Mouse (Mus musculus): ENCODE measurements around the gene Exosc10. TPM values are rescaled to one million over a fixed set of nuclear protein-coding genes. Genes with fewer than 3 reads are reported as not detected.
A peak's percentile ranks its signal among the peaks of the same experiment; 100 is the strongest.

Gene Exosc10
- polyA plus RNA-seq (2014; fragmentation: Nextera tagmentation; extraction: Ambion mirVana): 61.2 and 66.6 TPM in 2 replicates

DNA sequence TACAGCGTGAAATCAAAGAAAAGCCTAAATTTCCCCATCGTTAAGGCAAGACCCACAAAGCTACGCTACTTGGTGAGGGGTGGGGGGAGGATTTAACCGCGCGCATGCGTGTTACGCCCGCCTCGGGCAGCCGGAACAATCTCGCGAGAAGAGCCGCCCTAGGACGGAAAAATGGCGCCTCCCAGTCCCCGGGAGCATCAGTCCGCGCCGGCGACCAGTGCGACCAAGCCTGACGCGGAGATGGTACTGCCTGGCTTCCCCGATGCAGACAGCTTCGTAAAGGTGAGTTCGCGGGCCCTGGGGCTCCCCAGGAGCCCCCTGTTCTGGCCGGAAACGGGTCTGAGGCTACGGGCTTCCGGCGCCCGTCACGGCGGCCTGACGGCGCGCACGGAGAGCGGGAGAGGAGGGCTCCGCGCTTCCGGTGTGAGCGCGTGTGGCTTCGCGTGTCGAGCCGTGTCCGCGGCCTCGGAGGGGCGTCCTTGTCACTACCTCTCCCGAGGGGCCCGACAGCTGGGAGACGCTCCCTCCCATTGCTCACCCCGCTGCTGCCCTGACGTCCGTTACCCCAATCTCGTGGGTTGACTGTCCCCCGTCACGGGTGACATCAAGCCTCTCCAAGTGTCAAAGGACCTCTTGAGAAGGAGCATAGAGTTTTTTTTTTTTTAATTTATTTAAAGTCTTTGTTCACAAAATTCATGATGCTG lies at the start of gene Exosc10:
Gene Exosc10, plus strand, starts transcription at position 133 of the 704 bp plus-strand sequence.
- peak within 1 kb of the TSS; percentile 89 for H3K4me2 ChIP-seq (ENCODE audit: low read length)
- H3K27me3 ChIP-seq (ENCODE audit: control insufficient read depth, insufficient read depth, low read length): no peaks in the 10 kb centered on the region
- peaks cover 72% of the 10 kb centered on the region for H3K36me3 ChIP-seq (ENCODE audit: control insufficient read depth, insufficient read depth, low read length)
- peak within 1 kb of the TSS; percentile 91 for H3K9ac ChIP-seq (ENCODE audit: low read length)
- no peaks in the 10 kb centered on the region for H3K9me3 ChIP-seq (ENCODE audit: control insufficient read depth, low read length)
- under 1% methylated on average over 63 of the region's 63 CpGs for WGBS
- peak within 1 kb of the TSS; percentile 81 to 90 for H3K27ac ChIP-seq (replicated peaks in 1 of 2; ENCODE audit: control insufficient read depth in 1 of 2, insufficient read depth in 1 of 2, low read depth in 2 of 2, low read length in 2 of 2)
- peaks cover 2 to 7% of the 10 kb centered on the region in 2 experiments; a peak in 3 of 4 replicates for H3K4me1 ChIP-seq (ENCODE audit: control insufficient read depth in 2 of 2, insufficient read depth in 2 of 2, low read length in 2 of 2)
- ATAC-seq (ENCODE audit: insufficient number of reproducible peaks, insufficient read depth, low FRiP score, low read depth): peak; percentile 85
- H3K4me3 ChIP-seq (ENCODE audit: control insufficient read depth in 1 of 2, insufficient read depth in 1 of 2, low read depth in 1 of 2, low read length in 2 of 2): peak within 1 kb of the TSS; percentile 72 to 88

DNA sequence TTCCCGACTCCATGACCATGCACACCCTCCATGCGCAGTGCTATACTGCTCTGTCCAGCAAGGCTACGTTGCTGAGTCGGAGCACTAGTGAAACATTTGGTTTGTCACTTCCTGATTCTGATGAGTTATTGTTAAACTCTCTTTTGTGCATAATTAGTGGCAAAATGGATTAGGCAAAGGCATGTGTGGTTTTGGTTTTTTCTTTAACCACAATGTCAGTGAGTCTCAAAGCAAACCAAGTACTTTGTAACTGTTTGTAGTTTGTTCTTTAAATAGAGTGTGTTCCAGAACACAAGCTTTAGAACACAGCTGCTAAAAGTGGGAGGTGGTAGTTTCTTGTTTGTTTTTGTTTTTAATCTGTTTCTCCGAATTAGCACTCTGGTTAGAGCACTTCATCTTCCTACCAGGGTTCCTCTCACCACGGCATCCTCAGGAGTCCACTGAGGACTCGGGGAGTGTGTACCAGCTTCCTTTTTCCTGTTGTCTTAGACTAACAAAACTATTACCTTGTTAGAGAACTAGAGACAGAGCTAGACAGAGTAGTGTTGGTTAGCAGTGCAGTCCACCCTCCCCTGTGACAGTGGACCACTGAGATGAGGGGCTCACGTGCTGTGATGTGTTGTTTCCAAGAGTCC lies 48.7 kb upstream of the Exosc10 start:
- Histone ChIP-seq H3K4me3 (ENCODE audit: control insufficient read depth in 1 of 2, insufficient read depth in 1 of 2, low read depth in 1 of 2, low read length in 2 of 2) (no peak overlapping the region), H3K9ac (ENCODE audit: low read length) (no peak overlapping the region), H3K9me3 (ENCODE audit: control insufficient read depth, low read length) (no peaks in the 10 kb centered on the region), H3K27ac (replicated peaks in 1 of 2; ENCODE audit: control insufficient read depth in 1 of 2, insufficient read depth in 1 of 2, low read depth in 2 of 2, low read length in 2 of 2) (no peak overlapping the region), H3K4me2 (ENCODE audit: low read length) (no peak overlapping the region), H3K27me3 (ENCODE audit: control insufficient read depth, insufficient read depth, low read length) (no peaks in the 10 kb centered on the region), H3K4me1 (ENCODE audit: control insufficient read depth in 2 of 2, insufficient read depth in 2 of 2, low read length in 2 of 2) (no peaks in the 10 kb centered on the region), H3K36me3 (ENCODE audit: control insufficient read depth, insufficient read depth, low read length) (peaks cover 59% of the 10 kb centered on the region)
- no peak for ATAC-seq (ENCODE audit: insufficient number of reproducible peaks, insufficient read depth, low FRiP score, low read depth)
- 82% methylated on average over 8 of the region's 8 CpGs for WGBS

DNA sequence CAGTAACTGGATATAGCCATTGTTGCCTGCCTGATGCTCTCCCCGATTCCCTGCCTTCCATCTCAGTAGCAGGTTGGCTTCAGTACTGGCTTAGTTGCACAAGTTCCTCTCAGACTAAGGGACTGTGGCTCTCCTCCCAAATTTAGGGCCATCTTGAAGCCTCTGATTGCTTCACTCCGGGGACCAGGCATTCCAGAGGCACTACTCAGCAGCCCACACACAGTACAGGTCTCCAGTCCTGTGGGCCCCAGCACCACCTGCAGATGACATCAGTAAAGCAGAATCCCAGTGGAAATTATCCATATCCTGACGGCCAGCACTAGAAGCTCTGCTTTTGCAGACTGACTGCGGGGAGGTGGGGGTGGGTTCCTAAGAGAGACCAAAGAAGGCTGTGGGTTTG lies 47.5 kb upstream of the Exosc10 start:
- Histone ChIP-seq H3K4me2 (ENCODE audit: low read length) (no peak overlapping the region), H3K27ac (replicated peaks in 1 of 2; ENCODE audit: control insufficient read depth in 1 of 2, insufficient read depth in 1 of 2, low read depth in 2 of 2, low read length in 2 of 2) (no peak overlapping the region), H3K9ac (ENCODE audit: low read length) (no peak overlapping the region), H3K4me3 (ENCODE audit: control insufficient read depth in 1 of 2, insufficient read depth in 1 of 2, low read depth in 1 of 2, low read length in 2 of 2) (no peak overlapping the region), H3K9me3 (ENCODE audit: control insufficient read depth, low read length) (no peaks in the 10 kb centered on the region), H3K27me3 (ENCODE audit: control insufficient read depth, insufficient read depth, low read length) (no peaks in the 10 kb centered on the region), H3K4me1 (ENCODE audit: control insufficient read depth in 2 of 2, insufficient read depth in 2 of 2, low read length in 2 of 2) (no peaks in the 10 kb centered on the region), H3K36me3 (ENCODE audit: control insufficient read depth, insufficient read depth, low read length) (peaks cover 64% of the 10 kb centered on the region)
- no peak for ATAC-seq (ENCODE audit: insufficient number of reproducible peaks, insufficient read depth, low FRiP score, low read depth)
- WGBS: 71% methylated on average over 4 of the region's 4 CpGs

DNA sequence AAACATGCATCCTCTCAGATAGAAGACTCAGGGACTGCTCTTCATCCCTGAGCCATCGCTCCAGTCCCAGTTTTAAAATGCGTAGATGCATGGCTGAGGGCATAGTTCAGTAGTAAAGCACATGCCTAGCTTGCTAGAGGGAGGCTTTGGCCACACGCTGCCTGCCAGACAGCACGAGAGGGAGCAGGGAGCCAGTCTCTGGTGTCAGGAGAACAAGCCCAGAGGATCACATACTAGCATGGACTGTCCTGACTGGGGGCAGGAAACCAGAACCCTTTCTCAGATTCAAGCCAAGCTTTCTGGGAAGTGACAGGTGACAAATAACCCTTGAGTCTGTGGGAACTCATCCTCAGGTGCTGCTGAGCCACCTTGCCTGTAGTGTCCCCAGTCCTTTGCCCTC lies 46.9 kb upstream of the Exosc10 start:
- 92% methylated on average over 4 of the region's 4 CpGs for WGBS
- Histone ChIP-seq H3K27ac (replicated peaks in 1 of 2; ENCODE audit: control insufficient read depth in 1 of 2, insufficient read depth in 1 of 2, low read depth in 2 of 2, low read length in 2 of 2) (no peak overlapping the region), H3K9me3 (ENCODE audit: control insufficient read depth, low read length) (no peaks in the 10 kb centered on the region), H3K36me3 (ENCODE audit: control insufficient read depth, insufficient read depth, low read length) (peaks cover 63% of the 10 kb centered on the region), H3K4me3 (ENCODE audit: control insufficient read depth in 1 of 2, insufficient read depth in 1 of 2, low read depth in 1 of 2, low read length in 2 of 2) (no peak overlapping the region), H3K9ac (ENCODE audit: low read length) (no peak overlapping the region), H3K27me3 (ENCODE audit: control insufficient read depth, insufficient read depth, low read length) (no peaks in the 10 kb centered on the region), H3K4me1 (ENCODE audit: control insufficient read depth in 2 of 2, insufficient read depth in 2 of 2, low read length in 2 of 2) (no peaks in the 10 kb centered on the region), H3K4me2 (ENCODE audit: low read length) (no peak overlapping the region)
- ATAC-seq (ENCODE audit: insufficient number of reproducible peaks, insufficient read depth, low FRiP score, low read depth): no peak

DNA sequence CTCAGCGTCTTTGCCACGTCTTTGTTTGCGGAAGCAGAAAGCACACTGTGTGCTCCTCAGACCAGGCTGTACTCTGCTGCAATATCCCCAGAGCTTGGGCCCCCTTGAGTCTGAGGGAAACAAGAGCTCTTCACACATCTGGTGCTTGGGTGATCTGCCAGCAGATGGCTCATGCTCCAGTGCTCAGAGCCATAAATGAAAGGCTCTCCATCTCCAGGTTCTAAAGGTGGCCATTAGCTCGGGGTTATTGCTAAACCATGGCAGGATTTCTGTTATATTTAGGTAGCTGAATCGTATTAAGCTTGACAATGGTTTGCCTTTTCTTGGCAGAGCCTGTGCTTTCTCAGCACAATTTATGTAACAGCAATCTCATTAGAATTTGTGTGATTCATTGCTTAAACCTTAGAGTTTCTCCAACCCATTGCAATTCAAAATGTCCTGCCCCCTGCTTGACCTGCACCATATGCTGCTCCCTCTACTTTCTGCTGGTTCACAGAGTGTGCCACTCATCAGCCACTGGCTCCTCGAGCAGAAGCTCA lies 45.1 kb upstream of the Exosc10 start:
- H3K4me3 ChIP-seq (ENCODE audit: control insufficient read depth in 1 of 2, insufficient read depth in 1 of 2, low read depth in 1 of 2, low read length in 2 of 2): no peak overlapping the region
- no peaks in the 10 kb centered on the region for H3K4me1 ChIP-seq (ENCODE audit: control insufficient read depth in 2 of 2, insufficient read depth in 2 of 2, low read length in 2 of 2)
- H3K9ac ChIP-seq (ENCODE audit: low read length): no peak overlapping the region
- H3K4me2 ChIP-seq (ENCODE audit: low read length): no peak overlapping the region
- no peak overlapping the region for H3K27ac ChIP-seq (replicated peaks in 1 of 2; ENCODE audit: control insufficient read depth in 1 of 2, insufficient read depth in 1 of 2, low read depth in 2 of 2, low read length in 2 of 2)
- no peak for ATAC-seq (ENCODE audit: insufficient number of reproducible peaks, insufficient read depth, low FRiP score, low read depth)
- H3K36me3 ChIP-seq (ENCODE audit: control insufficient read depth, insufficient read depth, low read length): peaks cover 75% of the 10 kb centered on the region
- WGBS: 80% methylated on average over 6 of the region's 6 CpGs
- no peaks in the 10 kb centered on the region for H3K9me3 ChIP-seq (ENCODE audit: control insufficient read depth, low read length)
- no peaks in the 10 kb centered on the region for H3K27me3 ChIP-seq (ENCODE audit: control insufficient read depth, insufficient read depth, low read length)

DNA sequence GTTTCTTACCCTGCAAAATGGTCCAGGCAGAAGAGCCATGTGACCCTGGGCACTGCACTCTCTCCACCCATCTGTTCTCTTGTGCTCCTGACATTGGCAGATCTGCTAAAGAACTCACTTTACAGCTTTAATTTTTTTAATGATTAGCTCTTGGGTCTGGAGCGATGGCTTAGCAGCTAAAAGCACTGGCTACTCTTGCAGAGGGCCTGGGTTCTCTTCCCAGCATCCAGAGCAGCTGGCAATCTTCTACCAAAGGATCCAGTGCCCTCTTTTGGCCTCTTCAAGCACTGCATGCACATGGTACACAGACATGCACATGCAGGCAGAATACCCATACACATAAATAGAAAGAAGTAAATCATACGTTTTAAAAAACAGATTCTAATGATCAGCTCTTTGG lies 42.9 kb upstream of the Exosc10 start:
- no peaks in the 10 kb centered on the region for H3K27me3 ChIP-seq (ENCODE audit: control insufficient read depth, insufficient read depth, low read length)
- ATAC-seq (ENCODE audit: insufficient number of reproducible peaks, insufficient read depth, low FRiP score, low read depth): no peak
- H3K36me3 ChIP-seq (ENCODE audit: control insufficient read depth, insufficient read depth, low read length): peaks cover 77% of the 10 kb centered on the region

DNA sequence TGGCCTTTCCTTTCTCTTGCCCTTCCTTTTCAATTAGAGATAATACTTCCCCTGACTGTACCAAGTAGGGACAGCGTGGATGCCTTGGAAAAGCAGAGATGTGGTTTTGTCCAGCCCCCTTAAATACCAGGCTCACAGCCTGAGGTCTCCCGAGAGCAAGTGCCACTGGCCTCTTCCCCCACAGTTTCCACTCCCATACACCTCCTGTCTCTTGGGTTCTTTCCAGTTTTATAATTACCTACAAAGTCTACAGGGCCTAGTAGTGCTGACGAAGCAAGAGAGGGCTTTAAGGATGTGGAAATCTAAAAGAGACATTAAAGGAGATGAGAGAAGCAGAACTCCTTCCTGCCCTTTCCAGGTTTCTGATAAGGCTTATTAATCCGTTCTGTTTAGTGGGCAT lies 40.4 kb upstream of the Exosc10 start:
- Histone ChIP-seq H3K36me3 (ENCODE audit: control insufficient read depth, insufficient read depth, low read length) (peaks cover 80% of the 10 kb centered on the region), H3K27me3 (ENCODE audit: control insufficient read depth, insufficient read depth, low read length) (no peaks in the 10 kb centered on the region), H3K4me1 (ENCODE audit: control insufficient read depth in 2 of 2, insufficient read depth in 2 of 2, low read length in 2 of 2) (no peaks in the 10 kb centered on the region; a peak in 1 of 4 replicates), H3K27ac (replicated peaks in 1 of 2; ENCODE audit: control insufficient read depth in 1 of 2, insufficient read depth in 1 of 2, low read depth in 2 of 2, low read length in 2 of 2) (peak overlapping the region; percentile 5 to 24; a peak in 3 of 4 replicates), H3K4me3 (ENCODE audit: control insufficient read depth in 1 of 2, insufficient read depth in 1 of 2, low read depth in 1 of 2, low read length in 2 of 2) (no peak overlapping the region), H3K9me3 (ENCODE audit: control insufficient read depth, low read length) (no peaks in the 10 kb centered on the region), H3K4me2 (ENCODE audit: low read length) (no peak overlapping the region), H3K9ac (ENCODE audit: low read length) (no peak overlapping the region)
- ATAC-seq (ENCODE audit: insufficient number of reproducible peaks, insufficient read depth, low FRiP score, low read depth): no peak
- WGBS: 34% methylated on average over 4 of the region's 4 CpGs

More for the DNA sequence above, 42.9 kb upstream of the Exosc10 start:
- WGBS: 85% methylated on average over 2 of the region's 2 CpGs
- no peak overlapping the region for H3K9ac ChIP-seq (ENCODE audit: low read length)
- H3K4me1 ChIP-seq (ENCODE audit: control insufficient read depth in 2 of 2, insufficient read depth in 2 of 2, low read length in 2 of 2): no peaks in the 10 kb centered on the region; a peak in 1 of 4 replicates
- H3K4me2 ChIP-seq (ENCODE audit: low read length): no peak overlapping the region
- no peak overlapping the region for H3K27ac ChIP-seq (replicated peaks in 1 of 2; ENCODE audit: control insufficient read depth in 1 of 2, insufficient read depth in 1 of 2, low read depth in 2 of 2, low read length in 2 of 2)
- no peaks in the 10 kb centered on the region for H3K9me3 ChIP-seq (ENCODE audit: control insufficient read depth, low read length)
- no peak overlapping the region for H3K4me3 ChIP-seq (ENCODE audit: control insufficient read depth in 1 of 2, insufficient read depth in 1 of 2, low read depth in 1 of 2, low read length in 2 of 2)

All from heart, embryonic 14.5 days (tissue).